ENCODE assay signal across 8 mouse cellular contexts in the genomic region with DNA sequence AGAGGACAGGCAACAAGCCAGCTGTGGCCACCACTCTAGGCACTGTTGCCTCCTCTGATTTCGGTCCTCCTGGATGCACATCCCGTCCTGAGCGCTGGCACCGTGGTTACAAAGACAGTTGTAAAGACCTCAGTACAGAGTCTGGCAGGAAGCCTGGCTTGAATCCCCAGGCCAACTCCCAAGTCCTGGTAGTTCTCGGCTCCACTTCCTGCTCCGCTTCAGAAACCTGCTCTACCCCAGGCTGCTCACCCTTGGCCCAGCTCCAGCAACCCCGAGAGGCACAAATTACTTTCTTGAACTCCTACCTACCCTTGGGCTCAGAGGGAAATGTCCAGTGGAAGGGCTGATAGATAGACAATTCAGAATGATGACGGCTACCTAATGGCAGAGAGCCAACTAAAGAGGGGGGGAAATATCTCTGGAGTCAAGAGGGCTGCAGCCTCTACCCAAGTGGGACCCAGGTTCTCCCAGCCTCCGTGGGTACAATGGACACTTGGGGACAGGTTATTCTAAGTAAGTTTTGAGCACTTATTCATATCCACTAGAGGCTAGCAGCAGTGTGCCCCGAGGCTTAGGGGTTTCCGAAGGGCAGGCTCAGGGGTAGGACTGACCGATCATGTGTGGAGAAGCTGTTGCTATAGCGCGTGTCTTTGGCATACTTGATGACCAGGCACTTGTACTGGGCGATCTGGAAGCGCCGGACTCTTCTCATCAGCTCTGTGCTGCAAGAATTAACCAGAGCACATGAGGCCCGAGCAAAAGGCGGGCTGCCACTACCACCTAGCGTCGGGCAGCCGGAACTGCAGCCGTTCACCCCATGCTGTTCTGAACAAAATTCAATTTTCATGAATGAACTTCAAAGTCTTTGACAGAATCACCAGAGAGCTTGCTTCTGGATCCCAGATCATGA. TPM values are rescaled to one million over a fixed set of nuclear protein-coding genes. Genes with fewer than 3 reads are reported as not detected.
A peak's percentile ranks its signal among the peaks of the same experiment; 100 is the strongest.
DNase-seq lines count a peak whose midpoint lies in the region; ATAC-seq and TF ChIP-seq lines count a peak whose summit lies in the region.

No protein-coding gene starts in this region.

- DNase-seq in CD4-positive helper T cell, adult 2 months (ENCODE audit: low read depth, low spot score), result peak; percentile 83
- peak; percentile 92 for DNase-seq in brain, embryonic 14.5 days (ENCODE audit: low read depth)
- DNase-seq in kidney, postnatal 14 days, result peak; percentile 90
- DNase-seq in liver, embryonic 13.5 days, result peak; percentile 75
- DNase-seq in neural tube, embryonic 10.5 days (ENCODE audit: extremely low spot score, low spot score), result peak; percentile 82

- no peaks in the 10 kb centered on the region for H3K27me3 ChIP-seq in heart, embryonic 13.5 days (replicated peaks)
- H3K27me3 ChIP-seq in liver, embryonic 13.5 days, result no peaks in the 10 kb centered on the region
- no peaks in the 10 kb centered on the region for H3K27me3 ChIP-seq in stomach, embryonic 15.5 days (replicated peaks)

- peak; percentile 98 for TF ChIP-seq CTCF in brain, embryonic 14.5 days (IDR thresholded peaks at IDR 0.05; ENCODE audit: borderline replicate concordance, extremely low read depth, insufficient read depth, insufficient read length)

- no peak for TF ChIP-seq POLR2A in brain, embryonic 14.5 days (IDR thresholded peaks at IDR 0.05; ENCODE audit: borderline replicate concordance, extremely low read depth, insufficient read depth, insufficient read length, poor library complexity, severe bottlenecking)

- peak; percentile 43 for ATAC-seq in erythroid progenitor cell, adult 5-6 weeks (replicated peaks; ENCODE audit: low FRiP score, poor library complexity, severe bottlenecking)
- peak; percentile 19; the same call in 1 of the 2 replicates for ATAC-seq in heart, embryonic 13.5 days (ENCODE audit: extremely low read depth, insufficient number of reproducible peaks, low FRiP score, low TSS enrichment)
- peak; percentile 57 for ATAC-seq in liver, embryonic 13.5 days (ENCODE audit: low read depth)
- ATAC-seq in stomach, embryonic 15.5 days (ENCODE audit: insufficient read depth, low FRiP score, low read depth), result peak; percentile 32; the same call in 1 of the 2 replicates

- H3K9me3 ChIP-seq in heart, embryonic 13.5 days, result no peaks in the 10 kb centered on the region
- H3K9me3 ChIP-seq in liver, embryonic 13.5 days (replicated peaks), result no peaks in the 10 kb centered on the region
- no peaks in the 10 kb centered on the region for H3K9me3 ChIP-seq in stomach, embryonic 15.5 days

- H3K27ac ChIP-seq in heart, embryonic 13.5 days (replicated peaks), result peak overlapping the region; percentile 98
- H3K27ac ChIP-seq in liver, embryonic 13.5 days, result peak overlapping the region; percentile 95
- H3K27ac ChIP-seq in stomach, embryonic 15.5 days, result peak overlapping the region; percentile 95

- peak overlapping the region; percentile 81 for H3K4me2 ChIP-seq in heart, embryonic 13.5 days
- H3K4me2 ChIP-seq in liver, embryonic 13.5 days, result peak overlapping the region; percentile 96
- H3K4me2 ChIP-seq in stomach, embryonic 15.5 days, result peak overlapping the region; percentile 93

- H3K36me3 ChIP-seq in heart, embryonic 13.5 days, result peaks cover 44% of the 10 kb centered on the region
- peaks cover 51% of the 10 kb centered on the region for H3K36me3 ChIP-seq in liver, embryonic 13.5 days
- H3K36me3 ChIP-seq in stomach, embryonic 15.5 days, result peaks cover 19% of the 10 kb centered on the region

- peak overlapping the region; percentile 65 for H3K4me3 ChIP-seq in heart, embryonic 13.5 days
- H3K4me3 ChIP-seq in liver, embryonic 13.5 days (replicated peaks), result peak overlapping the region; percentile 86
- H3K4me3 ChIP-seq in stomach, embryonic 15.5 days (replicated peaks), result peak overlapping the region; percentile 62

- WGBS in heart, embryonic 13.5 days, result 13% methylated on average over 23 of the region's 23 CpGs
- WGBS in liver, embryonic 13.5 days (ENCODE audit: insufficient replicate concordance), result 15% methylated on average over 23 of the region's 23 CpGs
- WGBS in stomach, embryonic 15.5 days, result 12% methylated on average over 23 of the region's 23 CpGs

- peaks cover 80% of the 10 kb centered on the region for H3K4me1 ChIP-seq in heart, embryonic 13.5 days
- H3K4me1 ChIP-seq in liver, embryonic 13.5 days (replicated peaks), result peaks cover 89% of the 10 kb centered on the region
- peaks cover 73% of the 10 kb centered on the region for H3K4me1 ChIP-seq in stomach, embryonic 15.5 days

- peak overlapping the region; percentile 89 for H3K9ac ChIP-seq in heart, embryonic 13.5 days
- peak overlapping the region; percentile 97 for H3K9ac ChIP-seq in liver, embryonic 13.5 days
- peak overlapping the region; percentile 65 for H3K9ac ChIP-seq in stomach, embryonic 15.5 days

RNA-seq across cellular contexts. Expression of a gene that starts 1.4 kb away (rescaled TPM):
- polyA plus RNA-seq in brain, embryonic 14.5 days (2012; rRNA removed), result 4.5 and 6.7 TPM in 2 replicates
- 38.6 and 38.9 TPM in 2 replicates for total RNA-seq in erythroid progenitor cell, adult 5-6 weeks (2015; ENCODE audit: low replicate concordance)
- total RNA-seq in erythroid progenitor cell, adult 5-6 weeks (2017; ENCODE audit: low replicate concordance), result 70.3 and 75.6 TPM in 2 replicates
- 12.6 and 12.7 TPM in 2 replicates for polyA plus RNA-seq in heart, embryonic 13.5 days (2015; fragmentation: Nextera tagmentation; extraction: Ambion mirVana)
- 7.8 and 8.8 TPM in 2 replicates for polyA plus RNA-seq in liver, embryonic 13.5 days (2015; fragmentation: Nextera tagmentation; extraction: Ambion mirVana)
- 7.2 and 7.4 TPM in 2 replicates for polyA plus RNA-seq in stomach, embryonic 15.5 days (2015; fragmentation: Nextera tagmentation; extraction: Ambion mirVana)

RNA-seq across cellular contexts. Expression of a gene that starts 1.6 kb away (rescaled TPM):
- polyA plus RNA-seq in brain, embryonic 14.5 days (2012; rRNA removed), result 31.1 and 76.6 TPM in 2 replicates
- total RNA-seq in erythroid progenitor cell, adult 5-6 weeks (2015; ENCODE audit: low replicate concordance), result 462 and 532 TPM in 2 replicates
- total RNA-seq in erythroid progenitor cell, adult 5-6 weeks (2017; ENCODE audit: low replicate concordance), result 549 and 716 TPM in 2 replicates
- polyA plus RNA-seq in heart, embryonic 13.5 days (2015; fragmentation: Nextera tagmentation; extraction: Ambion mirVana), result 97.6 and 109 TPM in 2 replicates
- 150 TPM in 2 replicates for polyA plus RNA-seq in liver, embryonic 13.5 days (2015; fragmentation: Nextera tagmentation; extraction: Ambion mirVana)
- 139 and 142 TPM in 2 replicates for polyA plus RNA-seq in stomach, embryonic 15.5 days (2015; fragmentation: Nextera tagmentation; extraction: Ambion mirVana)

RNA-seq across cellular contexts. Expression of a gene that starts 14.8 kb away (rescaled TPM):
- 0.11 and 1.2 TPM in 2 replicates for polyA plus RNA-seq in brain, embryonic 14.5 days (2012; rRNA removed)
- 72.1 and 80.7 TPM in 2 replicates for total RNA-seq in erythroid progenitor cell, adult 5-6 weeks (2015; ENCODE audit: low replicate concordance)
- total RNA-seq in erythroid progenitor cell, adult 5-6 weeks (2017; ENCODE audit: low replicate concordance), result 3.4 and 18.5 TPM in 2 replicates
- 0.78 and 1.3 TPM in 2 replicates for polyA plus RNA-seq in heart, embryonic 13.5 days (2015; fragmentation: Nextera tagmentation; extraction: Ambion mirVana)
- polyA plus RNA-seq in liver, embryonic 13.5 days (2015; fragmentation: Nextera tagmentation; extraction: Ambion mirVana), result 0.30 TPM in 1 of 2 replicates, not detected in the other
- polyA plus RNA-seq in stomach, embryonic 15.5 days (2015; fragmentation: Nextera tagmentation; extraction: Ambion mirVana), result 0.53 and 1.3 TPM in 2 replicates

RNA-seq across cellular contexts. Expression of a gene that starts 14.8 kb away (rescaled TPM):
- 12.9 and 13.6 TPM in 2 replicates for polyA plus RNA-seq in brain, embryonic 14.5 days (2012; rRNA removed)
- 65.4 and 86.5 TPM in 2 replicates for total RNA-seq in erythroid progenitor cell, adult 5-6 weeks (2015; ENCODE audit: low replicate concordance)
- total RNA-seq in erythroid progenitor cell, adult 5-6 weeks (2017; ENCODE audit: low replicate concordance), result 35.0 and 41.8 TPM in 2 replicates
- 74.8 and 75.6 TPM in 2 replicates for polyA plus RNA-seq in heart, embryonic 13.5 days (2015; fragmentation: Nextera tagmentation; extraction: Ambion mirVana)
- 50.5 and 55.3 TPM in 2 replicates for polyA plus RNA-seq in liver, embryonic 13.5 days (2015; fragmentation: Nextera tagmentation; extraction: Ambion mirVana)
- polyA plus RNA-seq in stomach, embryonic 15.5 days (2015; fragmentation: Nextera tagmentation; extraction: Ambion mirVana), result 132 and 137 TPM in 2 replicates

RNA-seq across cellular contexts. Expression of a gene that starts 24.7 kb away (rescaled TPM):
- polyA plus RNA-seq in brain, embryonic 14.5 days (2012; rRNA removed), result 31.8 and 61.9 TPM in 2 replicates
- 782 and 936 TPM in 2 replicates for total RNA-seq in erythroid progenitor cell, adult 5-6 weeks (2015; ENCODE audit: low replicate concordance)
- 871 and 1,077 TPM in 2 replicates for total RNA-seq in erythroid progenitor cell, adult 5-6 weeks (2017; ENCODE audit: low replicate concordance)
- polyA plus RNA-seq in heart, embryonic 13.5 days (2015; fragmentation: Nextera tagmentation; extraction: Ambion mirVana), result 228 and 260 TPM in 2 replicates
- 407 and 437 TPM in 2 replicates for polyA plus RNA-seq in liver, embryonic 13.5 days (2015; fragmentation: Nextera tagmentation; extraction: Ambion mirVana)
- 293 and 308 TPM in 2 replicates for polyA plus RNA-seq in stomach, embryonic 15.5 days (2015; fragmentation: Nextera tagmentation; extraction: Ambion mirVana)

Comparison
In these comparisons a context has a peak if more than half of its experiments do, and no peak if none do; other contexts are left out.
1. Peak in every context shown above with its lines: DNase-seq, ATAC-seq, H3K4me3 ChIP-seq and H3K27ac ChIP-seq.